Mouse (Mus musculus) left cerebral cortex, postnatal 36 days (tissue): ENCODE data around the gene Hist1h3e. TPM values are rescaled to one million over a fixed set of nuclear protein-coding genes. Genes with fewer than 3 reads are reported as not detected.
"Not testable (repeated sequence)": the region's sequence is repeated elsewhere in the genome, so short reads cannot be mapped to it uniquely, and the experiment has no call there.

Experiments used
- DNase-seq, 2 experiments: peaks; one replicate each; pipeline ENCODE4 v3.0.0; 2021 to 2022; ENCODE audit warnings: low spot score in 2 of 2, mixed read lengths in 1 of 2
- intact Hi-C: fragments of 180-260 bp; cut with DNase I; formaldehyde crosslinking; loops from one replicate; pipeline ENCODE4 v1.15.1; 2025
- total RNA-seq, 2 experiments: library from RNA; stranded (reverse); gene quantifications; 2 replicates each; pipeline ENCODE4 v1.2.3; 2021

The Hist1h3e gene
- total RNA-seq, result 10 to 100 TPM; 46.6 to 51.6 TPM

DNA sequence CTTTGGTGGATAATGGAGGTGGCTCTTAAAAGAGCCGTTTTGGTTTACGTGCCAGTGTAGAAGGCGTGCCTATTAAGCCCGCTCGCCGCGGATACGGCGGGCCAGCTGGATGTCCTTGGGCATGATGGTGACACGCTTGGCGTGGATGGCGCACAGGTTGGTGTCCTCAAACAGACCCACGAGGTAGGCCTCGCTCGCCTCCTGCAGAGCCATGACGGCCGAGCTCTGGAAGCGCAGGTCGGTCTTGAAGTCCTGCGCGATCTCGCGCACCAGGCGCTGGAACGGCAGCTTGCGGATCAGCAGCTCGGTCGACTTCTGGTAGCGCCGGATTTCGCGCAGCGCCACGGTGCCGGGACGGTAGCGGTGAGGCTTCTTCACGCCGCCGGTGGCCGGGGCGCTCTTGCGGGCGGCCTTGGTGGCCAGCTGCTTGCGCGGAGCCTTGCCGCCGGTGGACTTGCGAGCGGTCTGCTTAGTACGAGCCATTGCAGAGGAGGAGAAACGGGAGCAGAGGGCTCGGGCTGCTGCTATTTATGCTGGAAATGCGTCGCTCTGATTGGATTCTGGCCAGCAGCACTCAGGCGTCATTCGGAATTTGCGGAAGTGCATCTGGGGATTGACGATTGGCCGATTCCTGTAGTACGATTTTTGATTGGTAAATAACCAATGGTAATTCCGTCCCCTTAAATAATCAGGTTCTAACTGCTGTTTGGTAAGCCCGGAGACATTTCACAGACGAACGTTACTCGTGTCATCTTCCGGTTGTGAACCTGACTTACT, at the start of gene Hist1h3e:
Hist1h3e (minus strand) TSS at position 487 of the 777 bp plus-strand sequence.
- DNase-seq, result peak; percentile 94 to 95
- intact Hi-C loops, result not testable (repeated sequence)

DNA sequence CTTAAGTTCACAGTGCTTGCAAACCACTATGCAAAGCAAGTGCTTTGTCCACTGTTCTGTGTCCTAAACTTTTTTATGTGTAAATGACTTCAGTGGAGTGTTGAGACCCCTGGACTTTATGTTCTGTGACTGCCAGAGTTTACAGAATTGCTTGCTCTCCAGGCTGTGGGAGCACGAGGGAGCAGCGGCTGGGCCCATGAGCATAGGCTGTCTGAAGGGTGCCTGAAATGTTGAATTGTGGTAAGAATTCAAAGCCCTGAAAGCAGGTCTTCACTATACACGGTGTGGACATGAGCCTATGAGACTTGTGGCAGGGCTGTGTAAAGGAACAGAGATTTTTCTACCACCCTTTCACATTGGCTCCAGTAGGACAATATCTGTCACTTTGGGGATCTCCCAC, 49.5 kb upstream of the Hist1h3e start:
- intact Hi-C loops, result no loop called here

DNA sequence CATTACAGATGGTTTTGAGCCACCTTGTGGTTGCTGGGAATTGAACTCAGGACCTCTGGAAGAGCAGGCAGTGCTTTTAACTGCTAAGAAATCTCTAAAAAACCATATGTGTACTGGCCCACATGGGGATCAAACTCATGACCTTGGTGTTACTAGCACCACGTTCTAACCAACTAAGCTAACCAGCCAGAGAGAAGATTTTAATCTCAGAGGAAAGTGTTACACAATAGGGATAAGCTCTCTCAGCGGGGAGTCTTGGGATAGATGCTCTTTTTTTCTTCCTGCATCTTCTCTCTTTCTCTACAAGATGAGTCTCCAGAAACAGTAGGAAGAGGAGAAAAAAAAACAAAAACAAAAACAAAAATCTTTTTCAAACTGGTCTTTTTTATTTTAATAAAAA, 48.2 kb upstream of the Hist1h3e start:
- intact Hi-C loops, result no loop called here
- DNase-seq, result no peak

More for the DNA sequence above, 49.5 kb upstream of the Hist1h3e start:
- DNase-seq, result no peak

DNA sequence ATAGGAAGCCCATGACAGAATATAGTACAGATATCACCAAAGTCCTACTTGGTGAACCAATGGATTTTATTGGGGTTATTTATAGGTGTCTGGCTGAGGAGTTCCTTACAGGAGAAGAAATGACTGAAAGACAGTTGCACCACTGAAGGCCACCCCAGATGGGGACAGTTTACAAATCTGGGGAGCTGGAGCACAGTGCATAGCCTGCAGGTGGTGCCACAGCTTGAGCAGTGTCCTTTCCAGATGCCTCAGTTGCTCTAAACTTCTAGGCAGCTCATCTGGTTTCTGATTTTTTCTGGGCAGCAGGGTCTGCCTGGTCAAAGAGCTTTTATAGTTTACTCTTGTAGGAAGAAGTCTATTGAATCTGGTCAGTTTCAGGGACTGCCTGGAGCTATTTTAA, 47.7 kb upstream of the Hist1h3e start:
- DNase-seq, result no peak
- intact Hi-C loops, result no loop called here

DNA sequence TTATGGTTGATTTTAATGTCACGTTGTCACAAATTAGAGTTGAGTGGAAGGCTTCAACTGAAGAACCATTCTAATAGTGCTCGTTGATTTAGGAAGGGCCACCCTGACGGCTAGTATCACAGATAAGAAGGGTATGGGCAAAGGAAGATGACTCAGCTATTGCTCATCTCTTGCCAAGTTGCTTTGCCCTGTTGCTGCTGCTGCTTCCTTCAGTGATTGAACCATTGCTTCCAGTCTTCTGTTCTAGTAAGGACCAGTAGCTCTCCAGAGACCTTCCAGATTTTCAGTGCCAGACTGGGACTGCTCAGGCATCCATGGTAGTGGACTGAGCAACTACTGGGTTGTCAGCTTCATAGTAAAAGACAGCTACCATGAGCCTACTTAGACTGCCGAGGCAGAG, 47.0 kb upstream of the Hist1h3e start:
- DNase-seq, result no peak
- intact Hi-C loops, result no loop called here

DNA sequence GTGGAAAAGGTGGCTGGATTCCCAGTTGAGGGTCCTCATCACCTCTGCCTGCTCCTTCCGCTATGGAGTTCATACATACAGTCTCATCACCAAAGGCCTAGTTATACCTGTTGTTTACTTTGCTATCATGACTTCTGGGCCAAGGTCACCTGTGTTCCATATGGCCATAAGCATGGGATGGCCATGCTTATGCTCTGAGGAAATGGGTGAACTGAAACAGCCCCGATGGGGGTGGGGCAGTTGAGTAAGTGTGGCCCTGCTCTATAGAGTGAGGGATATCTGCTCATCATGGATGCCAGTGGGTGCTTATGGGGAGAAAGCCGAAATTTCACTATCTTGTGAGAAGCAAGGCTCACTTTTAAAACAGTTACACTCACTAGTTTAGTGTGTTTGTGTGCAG, 42.9 kb upstream of the Hist1h3e start:
- intact Hi-C loops, result no loop called here
- no peak for DNase-seq

DNA sequence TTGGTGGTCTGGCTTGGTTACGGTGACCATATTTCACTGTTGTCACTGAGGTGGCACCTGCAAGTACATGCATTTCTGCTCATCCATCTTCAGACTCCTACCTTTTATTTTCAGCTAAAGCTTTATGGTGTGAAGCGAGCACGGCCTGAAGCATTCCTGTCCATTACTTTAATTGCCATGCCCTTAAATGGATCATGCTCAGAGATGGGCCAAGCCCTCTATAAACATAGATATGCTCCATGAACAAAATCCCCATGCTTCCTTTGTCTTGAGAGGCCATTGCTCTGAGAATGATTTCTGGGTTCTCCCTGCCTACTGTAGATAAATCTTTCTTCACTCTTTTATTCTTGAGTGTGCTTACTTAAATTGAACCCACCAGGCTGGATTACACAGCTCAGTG, 42.3 kb upstream of the Hist1h3e start:
- intact Hi-C loops, result no loop called here
- DNase-seq, result no peak

DNA sequence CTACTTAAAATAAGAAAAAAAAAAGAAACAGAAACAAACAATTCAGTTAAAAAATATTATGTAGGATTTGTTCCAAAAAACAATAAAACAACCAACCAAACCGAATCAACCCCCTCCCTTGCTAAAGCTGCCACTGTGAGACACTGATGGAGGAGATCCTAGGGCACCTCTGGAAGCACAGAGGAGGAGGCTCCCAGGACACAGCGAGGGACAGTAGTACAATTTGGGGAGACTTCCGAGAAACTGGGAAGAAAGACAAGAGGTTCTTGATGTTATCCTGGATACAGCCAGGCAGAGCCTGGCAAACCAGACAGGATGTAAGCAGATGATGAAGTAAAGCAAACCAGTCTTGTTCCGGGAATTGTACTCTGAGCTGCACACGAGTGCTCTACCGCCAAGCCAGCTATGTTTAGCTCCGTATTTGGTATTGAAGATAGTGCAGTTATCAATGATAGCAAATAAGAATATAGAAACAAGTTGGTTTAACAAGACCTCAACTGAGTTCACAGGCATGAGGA, 41.1 kb upstream of the Hist1h3e start:
- DNase-seq, result no peak

DNA sequence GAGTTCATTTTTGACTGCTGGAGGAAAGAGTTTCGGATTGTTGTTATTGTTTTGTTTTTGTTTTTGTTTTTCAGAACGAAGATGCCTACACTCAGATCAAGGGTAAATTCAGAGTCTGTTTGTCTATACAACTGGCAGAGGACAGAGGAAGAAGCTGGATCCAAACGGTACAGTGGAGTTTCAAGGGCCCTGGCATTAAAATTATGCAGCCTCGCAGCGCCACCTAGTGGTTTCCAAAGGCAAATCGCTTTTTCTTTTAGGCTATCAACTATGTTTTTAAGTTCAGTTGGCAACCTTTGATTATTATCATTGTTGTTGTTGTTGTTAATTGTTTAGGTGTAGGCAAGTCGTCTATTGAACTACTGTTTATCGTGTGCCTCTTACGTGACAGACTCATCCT, 35.8 kb upstream of the Hist1h3e start:
- intact Hi-C loops, result no loop called here
- DNase-seq, result peak; percentile 30 to 64

More for the DNA sequence above, 41.1 kb upstream of the Hist1h3e start:
- intact Hi-C loops, result no loop called here

DNA sequence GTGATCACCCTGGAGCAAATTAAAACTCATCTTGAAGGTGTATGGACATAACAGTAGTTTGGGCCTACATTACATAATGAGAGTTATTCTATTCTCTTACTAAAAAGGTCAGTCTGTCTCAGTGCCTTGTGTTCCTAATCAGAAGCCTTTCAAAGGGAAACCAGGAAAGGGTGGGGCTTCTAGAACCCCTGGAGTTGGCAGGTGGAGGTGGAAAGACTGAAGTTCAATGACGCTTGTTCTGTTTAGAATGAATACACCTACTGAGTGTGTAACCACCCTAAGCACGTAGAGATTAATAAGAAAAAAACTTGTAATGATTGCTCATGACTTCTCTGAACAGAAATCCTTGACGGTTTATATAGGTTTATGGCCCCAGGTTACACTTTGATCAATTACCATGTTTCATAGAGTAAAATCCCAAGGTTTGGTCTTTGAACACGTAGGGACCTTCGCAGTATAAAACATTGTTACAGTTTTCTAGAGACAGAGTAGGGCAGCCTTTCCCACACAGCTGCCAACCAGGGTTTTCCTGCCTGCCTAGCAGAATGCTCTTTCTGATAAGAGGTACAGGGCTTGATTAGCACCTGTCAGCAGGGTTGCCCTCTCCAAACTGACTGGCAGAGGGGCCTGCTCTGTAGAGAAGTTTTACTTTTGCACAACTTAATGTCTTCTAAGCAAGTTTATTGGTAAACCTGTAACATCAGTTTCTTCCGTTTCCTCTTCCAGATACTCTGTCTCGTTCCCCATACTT, 33.6 kb upstream of the Hist1h3e start:
- intact Hi-C loops, result no loop called here
- no peak for DNase-seq

DNA sequence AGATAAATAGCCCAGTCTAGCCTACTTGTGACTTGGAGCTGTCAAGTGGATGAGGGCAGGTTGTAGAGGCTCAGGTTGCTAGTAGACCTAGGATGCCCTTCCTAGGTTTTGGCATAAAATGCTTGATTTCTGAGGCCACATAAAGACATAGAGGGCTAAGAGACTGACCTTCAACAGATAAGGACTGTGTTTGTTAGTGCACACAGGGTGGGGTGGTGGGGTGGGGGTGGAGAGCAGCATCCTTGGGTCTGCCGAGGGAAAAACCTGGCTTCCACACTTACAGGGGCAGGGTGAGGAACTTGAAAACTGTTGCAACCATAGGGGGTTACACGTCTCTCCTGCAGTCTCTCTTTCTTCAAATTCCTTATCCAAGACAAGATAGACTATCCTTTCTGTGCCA, 33.0 kb upstream of the Hist1h3e start:
- intact Hi-C loops, result no loop called here
- no peak for DNase-seq

DNA sequence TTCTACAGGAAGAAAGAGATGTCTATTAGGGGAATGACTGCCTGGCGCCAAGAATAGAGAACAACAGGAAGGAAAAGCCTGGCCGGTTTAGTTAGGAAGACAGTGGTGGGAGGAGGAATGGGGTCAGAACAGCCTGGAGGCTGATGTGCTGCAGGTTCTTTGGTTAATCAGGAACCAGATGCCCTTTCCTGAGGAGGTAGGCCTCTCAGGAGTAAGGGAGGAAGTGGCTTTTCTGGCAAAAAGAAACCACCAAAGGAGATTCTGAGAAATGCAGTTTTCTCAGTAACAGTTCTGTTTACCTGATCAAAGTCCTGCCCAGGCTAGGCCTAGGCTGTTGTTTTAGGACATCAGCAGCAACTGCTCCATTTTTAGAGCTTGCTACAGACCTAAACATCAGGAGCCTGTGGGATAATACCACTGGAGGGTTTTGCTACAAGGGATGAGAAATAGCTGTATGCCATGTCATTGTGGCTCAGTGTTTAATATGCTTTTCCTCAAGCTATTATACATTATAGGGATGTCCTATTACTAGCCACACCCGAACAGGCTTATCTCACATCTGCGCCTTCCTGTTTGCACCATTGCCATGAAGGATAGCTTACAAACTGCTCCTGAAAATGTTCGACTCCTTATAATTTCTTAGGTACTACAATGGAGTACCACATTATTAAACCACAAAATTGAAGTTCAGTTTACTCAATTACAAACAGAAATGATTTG, 31.0 kb upstream of the Hist1h3e start:
- intact Hi-C loops, result no loop called here
- no peak for DNase-seq

DNA sequence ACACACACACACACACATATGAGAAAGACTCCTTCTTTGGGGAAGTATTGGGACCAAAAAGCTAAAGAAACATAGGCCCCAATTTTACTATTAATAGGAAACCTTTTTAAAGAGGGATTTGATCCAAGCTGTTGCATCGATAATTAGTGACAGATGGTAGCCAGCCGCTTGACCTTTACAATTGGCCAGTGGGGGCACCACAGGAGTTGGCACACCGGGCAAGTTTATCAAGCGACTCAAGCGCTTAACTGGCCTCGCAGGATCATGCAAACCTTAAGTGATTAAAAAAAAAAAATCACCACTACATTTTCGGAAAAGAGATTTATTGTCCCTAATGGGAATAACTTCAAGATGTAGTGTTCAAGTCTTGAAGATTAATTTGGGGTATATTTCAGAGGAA, 30.4 kb upstream of the Hist1h3e start:
- no peak for DNase-seq
- intact Hi-C loops, result no loop called here

DNA sequence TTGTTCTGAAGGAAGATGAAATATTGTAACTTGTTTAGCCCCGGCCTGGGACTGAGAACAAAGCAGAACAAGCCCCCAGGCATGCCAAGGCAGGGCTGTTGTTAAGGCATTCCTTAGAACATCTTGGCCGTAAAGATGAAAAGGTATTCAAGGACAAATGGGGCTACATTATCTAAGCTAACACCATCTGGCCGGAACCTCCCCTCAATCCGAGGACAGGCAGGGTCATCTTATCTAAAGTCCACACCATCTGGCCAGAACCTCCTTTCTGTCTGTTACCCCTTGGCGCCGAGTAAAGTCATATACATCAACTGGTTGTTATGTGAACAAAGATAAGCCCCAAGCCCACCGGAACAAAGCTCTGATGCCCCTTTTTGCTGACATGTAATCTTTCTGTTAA, 29.7 kb upstream of the Hist1h3e start:
- intact Hi-C loops, DNase-seq: not testable (repeated sequence)

DNA sequence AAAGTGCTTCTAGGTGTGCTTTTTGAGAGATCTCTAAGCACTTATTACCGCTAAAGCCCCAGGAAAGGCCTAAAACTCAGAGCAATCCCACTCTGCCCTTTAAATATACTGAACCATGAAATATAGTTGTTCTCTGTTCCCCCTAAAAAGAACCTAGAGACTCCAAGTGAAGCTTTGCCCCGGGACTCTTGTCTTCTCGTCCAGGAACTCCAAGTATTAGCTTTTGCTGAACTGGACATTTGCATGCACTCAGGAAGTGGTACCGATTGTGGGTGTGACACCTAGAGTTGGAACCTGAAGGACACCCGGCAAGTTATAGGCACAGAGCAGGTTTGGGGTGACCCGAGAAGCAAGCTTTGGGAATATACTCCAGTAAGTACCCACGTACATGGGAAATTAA, 29.0 kb upstream of the Hist1h3e start:
- intact Hi-C loops, result no loop called here
- DNase-seq, result no peak

DNA sequence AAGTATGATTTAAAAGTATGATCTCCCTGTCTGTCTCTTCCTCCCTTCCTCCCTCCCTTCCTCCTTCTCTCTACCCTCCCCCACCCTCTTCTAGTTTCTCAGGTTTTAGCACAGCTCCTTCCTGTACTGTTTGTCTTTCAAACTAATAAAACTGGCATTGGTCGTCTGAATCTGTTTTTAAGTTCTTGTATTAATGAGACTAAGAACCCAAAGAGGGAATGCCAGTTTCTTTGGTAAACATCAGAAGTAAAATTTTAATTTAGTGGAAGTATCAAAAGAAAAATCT, 24.7 kb upstream of the Hist1h3e start:
- DNase-seq, result no peak
- intact Hi-C loops, result loop anchor here (5.0 kb wide), 2 partner anchors 35 to 95 kb away; partner anchors contain the start of genes Hist1h1e, Hist1h2ac, Hist1h2bc and Hist1h2be

DNA sequence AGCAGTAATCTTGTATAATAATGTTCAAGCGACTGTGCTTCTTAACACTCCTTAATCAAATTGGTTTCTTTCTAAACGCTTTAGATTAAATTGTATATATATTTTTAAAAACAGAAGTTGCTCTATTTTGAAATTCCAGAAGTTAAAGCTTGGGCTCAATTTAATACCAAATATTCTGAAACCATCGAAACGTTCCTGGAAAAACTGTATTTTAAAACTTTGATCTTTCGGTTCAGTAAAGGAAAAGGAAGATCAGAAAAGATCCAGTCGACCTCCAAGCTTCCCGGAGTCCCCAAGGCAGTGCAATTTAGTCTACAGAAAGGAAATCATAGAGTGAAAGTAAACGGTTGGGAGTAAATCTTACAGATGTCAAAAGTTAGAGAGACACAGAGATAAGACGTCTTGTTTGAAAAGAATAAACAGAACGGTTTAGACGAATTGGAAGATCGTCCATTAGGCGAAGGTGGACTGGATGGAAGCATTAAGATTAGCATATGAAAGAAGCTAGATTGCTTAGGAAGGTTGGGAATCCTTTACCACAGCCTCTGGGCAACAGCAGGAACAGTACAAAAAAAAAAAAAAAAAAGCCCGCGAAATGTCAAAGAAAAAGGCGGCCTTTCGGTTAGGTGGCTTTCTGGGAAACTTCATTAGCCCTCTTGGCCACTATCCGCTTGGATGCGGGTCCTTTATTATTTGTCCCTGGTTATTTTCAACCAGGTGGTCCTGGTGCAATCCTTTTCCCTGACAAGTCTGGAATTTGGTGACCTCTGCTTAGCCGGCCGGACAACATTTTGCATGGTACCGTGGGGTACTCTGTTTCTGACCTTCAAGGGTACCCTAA, 24.1 kb upstream of the Hist1h3e start:
- intact Hi-C loops, result loop anchor here (5.0 kb wide), 2 partner anchors 36 to 96 kb away; partner anchors contain the start of genes Hist1h1e, Hist1h2ac, Hist1h2bc and Hist1h2be
- DNase-seq, result no peak

DNA sequence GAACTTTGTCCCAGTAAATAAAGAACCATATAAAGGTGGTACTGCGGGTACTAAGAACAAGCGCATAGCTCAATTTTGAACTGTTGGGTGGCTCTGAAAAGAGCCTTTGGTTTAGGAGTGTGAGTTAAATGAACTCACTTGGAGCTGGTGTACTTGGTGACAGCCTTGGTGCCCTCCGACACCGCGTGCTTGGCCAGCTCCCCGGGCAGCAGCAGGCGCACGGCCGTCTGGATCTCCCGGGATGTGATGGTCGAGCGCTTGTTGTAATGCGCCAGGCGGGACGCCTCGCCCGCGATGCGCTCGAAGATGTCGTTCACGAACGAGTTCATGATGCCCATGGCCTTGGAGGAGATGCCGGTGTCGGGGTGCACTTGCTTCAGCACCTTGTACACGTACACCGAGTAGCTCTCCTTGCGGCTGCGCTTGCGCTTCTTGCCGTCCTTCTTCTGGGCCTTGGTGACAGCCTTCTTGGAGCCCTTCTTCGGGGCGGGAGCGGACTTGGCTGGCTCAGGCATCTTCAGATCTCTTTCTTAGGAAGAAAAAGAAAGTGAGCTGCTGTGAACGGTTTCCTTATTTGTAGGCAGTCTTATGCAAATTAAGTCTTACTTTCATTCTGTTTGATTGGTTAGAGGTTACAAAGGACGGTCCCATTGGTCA, 23.4 kb upstream of the Hist1h3e start:
- intact Hi-C loops, result loop anchor here (1.0 to 5.0 kb wide), 3 partner anchors 37 to 112 kb away; partner anchors contain the start of genes Hist1h1e, Hist1h2ac, Hist1h2bc and Hist1h2be
- DNase-seq, result peak; percentile 67

DNA sequence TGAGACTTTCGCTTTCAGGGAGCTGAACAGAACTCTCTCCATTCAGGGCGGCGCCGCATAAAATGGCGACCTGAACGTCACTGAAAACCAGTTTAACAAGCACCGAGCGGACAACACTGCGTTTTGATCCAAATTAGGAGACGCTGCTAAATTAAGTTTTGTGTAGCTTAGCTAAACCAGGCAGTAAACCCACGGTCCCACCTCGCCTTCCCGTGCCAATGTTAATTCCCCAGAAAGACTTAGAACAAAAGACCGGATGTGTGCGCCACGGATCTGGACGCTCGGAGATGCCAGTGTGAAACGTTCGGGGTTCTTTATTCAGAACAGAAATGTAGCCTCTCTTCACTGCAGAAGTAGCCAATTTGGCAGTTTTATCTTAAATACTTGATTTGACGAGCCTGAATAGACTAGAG, 22.9 kb upstream of the Hist1h3e start:
- intact Hi-C loops, result loop anchor here (1.0 to 5.0 kb wide), 3 partner anchors 37 to 112 kb away; partner anchors contain the start of genes Hist1h1e, Hist1h2ac, Hist1h2bc and Hist1h2be
- peak; percentile 76 to 77 for DNase-seq
